Mouse (Mus musculus) ES-Bruce4 (cell line): ENCODE data around the gene Akap8l.

Experiments
- CTCF ChIP-seq: IDR thresholded peaks from one replicate; pipeline ENCODE4 v1.8.1; 2011; ENCODE audit warnings: low read depth, low read length
- EP300 ChIP-seq: IDR thresholded peaks from 2 replicates; pipeline ENCODE4 v1.6.1; 2011; ENCODE audit warnings: low read depth, low read length; ENCODE audit not compliant: insufficient read depth

DNA sequence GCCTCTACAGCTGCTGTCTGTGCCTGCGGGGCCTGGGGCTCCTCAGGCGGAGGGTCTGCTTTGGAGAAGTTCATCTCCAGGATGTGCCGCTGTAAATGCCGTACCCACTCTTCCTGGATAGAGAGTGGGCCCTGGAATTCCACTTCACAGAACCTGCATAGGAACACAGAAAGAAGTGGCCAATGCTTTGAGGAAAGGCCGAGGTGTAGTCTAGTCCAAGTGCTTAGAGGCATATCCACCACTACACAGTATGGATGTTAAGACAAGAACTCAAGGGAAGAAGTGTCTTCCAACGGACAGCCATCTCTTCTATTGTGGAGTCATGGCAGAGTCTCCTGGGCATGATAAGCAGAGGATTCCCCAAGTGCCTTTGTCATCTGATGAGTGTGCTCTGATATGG is 4.6 kb upstream of the Akap8l start:
- no peak for TF ChIP-seq EP300
- TF ChIP-seq CTCF, result no peak
